Mouse (Mus musculus) NIH3T3 (cell line): ENCODE data around the gene Ccdc54.

Source experiments
- DNase-seq: peaks from one replicate; pipeline ENCODE4 v3.0.0-alpha.2; 2012; ENCODE audit warnings: low read depth

The Ccdc54 gene

DNA sequence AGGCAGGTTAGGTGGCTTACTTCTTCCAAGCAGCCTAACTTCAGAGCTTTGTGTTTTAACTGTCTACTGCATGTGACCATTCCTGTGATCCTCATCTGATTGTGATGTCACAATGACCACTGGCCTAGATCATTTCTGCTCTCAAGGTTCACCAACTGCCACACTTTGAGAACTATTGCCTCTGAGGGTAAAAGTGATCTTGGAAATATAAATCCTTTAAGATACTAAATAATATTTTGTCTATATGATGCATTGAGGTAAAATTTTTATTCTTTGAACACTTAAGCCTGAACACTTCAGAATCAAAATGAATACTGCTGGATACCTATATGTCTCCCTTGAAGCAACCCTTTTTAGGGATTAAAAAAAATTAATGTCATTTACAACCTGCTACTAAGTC lies at the start of gene Ccdc54:
Gene Ccdc54, minus strand, starts transcription at position 101 of the 400 bp plus-strand sequence.
- no peak for DNase-seq

DNA sequence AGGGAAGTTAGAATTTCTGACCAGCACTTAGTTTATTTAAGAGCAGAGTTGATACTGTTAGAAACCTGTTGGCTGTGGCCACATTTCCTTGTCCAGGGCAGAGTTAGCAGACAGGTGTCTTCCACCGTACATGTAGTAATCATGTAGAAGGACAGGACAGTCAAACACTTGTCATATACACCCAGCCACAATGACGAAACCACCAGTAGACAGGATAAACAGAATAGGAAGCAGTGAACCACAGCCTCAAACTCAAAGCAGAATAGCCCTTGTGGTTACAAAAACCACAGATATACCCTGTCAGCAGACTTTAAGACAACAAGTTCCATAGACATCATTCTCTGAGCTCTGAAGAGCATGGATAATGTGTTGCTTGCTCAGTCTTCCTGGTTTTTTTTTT lies 41.6 kb upstream of the Ccdc54 start:
- DNase-seq, result no peak

GRCm38 (mm10) chr16:50615569-50615968 lies 24.6 kb upstream of the Ccdc54 start:
- no peak for DNase-seq

GRCm38 (mm10) chr16:50612944-50613343 lies 22.0 kb upstream of the Ccdc54 start:
- DNase-seq, result no peak

- DNase-seq, result peak; percentile 47
Measured at GRCm38 (mm10) chr16:50610580-50610979, 19.6 kb upstream of the Ccdc54 start.

- DNase-seq, result no peak
Measured at GRCm38 (mm10) chr16:50607776-50608562, 17.0 kb upstream of the Ccdc54 start.

DNA sequence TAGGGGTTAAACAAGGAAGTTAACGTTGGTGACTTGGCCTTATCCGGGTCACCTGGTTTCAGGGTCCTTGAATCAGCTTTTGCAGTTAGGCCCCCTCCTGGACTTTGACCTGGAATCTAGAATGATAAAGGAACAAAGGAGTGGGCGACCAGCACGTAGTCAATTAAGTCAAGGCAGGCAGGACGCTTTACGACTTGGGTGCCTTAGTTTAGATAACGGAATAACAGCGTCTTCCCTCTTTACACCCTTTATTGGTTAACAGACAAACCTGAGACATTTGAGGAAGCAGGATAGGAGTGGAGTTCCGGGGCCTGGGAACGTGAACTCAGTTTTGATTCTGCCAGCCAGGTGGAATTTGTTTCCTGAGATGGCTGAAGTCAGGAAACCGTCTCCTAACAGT lies 13.9 kb upstream of the Ccdc54 start:
- no peak for DNase-seq

DNA sequence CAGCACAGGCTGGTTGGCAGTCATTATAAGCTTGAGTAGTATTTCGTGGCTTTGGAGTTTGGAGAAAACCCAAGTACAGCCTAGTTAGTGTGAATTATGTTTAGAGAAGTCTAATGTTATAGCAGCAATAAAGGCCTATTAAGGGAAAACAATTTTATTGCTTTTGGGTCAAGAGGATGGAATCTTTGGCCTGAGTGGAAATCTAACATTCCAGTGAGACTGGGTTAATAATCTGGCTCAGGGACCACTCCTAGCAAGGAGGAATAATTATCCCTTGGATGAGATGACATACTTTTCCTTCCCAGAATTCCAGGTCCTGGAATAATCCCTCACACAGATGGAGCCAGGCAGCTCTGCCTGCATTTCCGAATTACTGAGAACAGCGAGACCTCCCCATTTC lies 11.0 kb upstream of the Ccdc54 start:
- no peak for DNase-seq

DNA sequence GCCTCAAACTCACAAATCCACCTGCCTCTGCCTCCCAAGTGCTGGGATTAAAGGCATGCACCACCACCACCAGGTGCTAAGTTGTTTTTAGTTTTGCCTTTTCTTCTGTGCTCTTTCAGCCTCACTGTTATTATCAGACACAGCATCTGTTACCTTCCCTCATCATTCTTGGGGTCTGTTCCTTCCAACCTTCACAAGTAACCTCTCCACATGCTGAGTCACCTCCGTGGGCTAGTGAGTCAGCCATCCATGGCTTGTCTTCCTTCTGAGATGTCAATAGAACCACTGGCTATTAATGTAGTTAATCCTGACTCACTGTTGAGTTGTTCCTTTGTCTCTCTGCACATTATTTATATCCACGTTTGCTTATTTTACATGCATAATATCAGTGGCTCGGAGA lies 9.7 kb upstream of the Ccdc54 start:
- peak; percentile 49 for DNase-seq

DNA sequence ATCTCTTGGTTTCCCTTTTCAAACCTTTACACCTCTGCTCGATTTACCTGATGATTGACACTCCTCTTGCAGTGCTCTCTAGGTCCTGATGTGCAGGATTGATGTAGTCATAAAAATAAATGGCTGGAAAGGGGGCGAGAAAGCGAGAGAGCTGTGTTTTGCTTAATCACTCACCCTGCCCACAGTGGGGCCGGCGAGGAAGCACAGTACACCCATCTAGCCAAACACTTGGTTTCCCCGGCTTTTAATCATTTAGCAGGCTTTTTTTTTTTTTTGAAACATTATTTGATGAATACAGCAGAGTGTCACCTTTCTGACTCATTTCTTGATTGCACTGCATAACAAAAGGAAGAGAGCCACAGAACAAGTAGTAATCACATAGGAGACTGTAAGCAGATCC lies 5.7 kb upstream of the Ccdc54 start:
- DNase-seq, result no peak

DNA sequence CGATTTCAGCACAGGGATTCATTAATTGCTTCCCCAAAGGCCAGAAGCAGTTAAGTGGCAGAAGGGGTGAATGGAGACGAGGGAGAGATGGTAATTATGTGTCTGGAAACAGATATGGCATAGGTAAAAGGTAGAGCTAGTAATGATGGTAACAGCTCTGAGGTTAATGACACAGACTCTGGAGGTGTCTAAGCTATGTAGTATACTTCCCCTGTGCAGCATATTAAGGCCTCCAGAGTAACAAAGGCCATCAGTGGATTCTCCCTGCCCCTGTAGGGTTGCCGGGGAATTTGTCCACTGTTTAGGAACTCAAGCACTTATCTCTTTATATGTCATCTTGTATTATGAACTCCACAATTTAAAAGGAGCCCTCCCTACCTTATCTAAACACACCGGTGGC lies 5.2 kb upstream of the Ccdc54 start:
- DNase-seq, result no peak

DNA sequence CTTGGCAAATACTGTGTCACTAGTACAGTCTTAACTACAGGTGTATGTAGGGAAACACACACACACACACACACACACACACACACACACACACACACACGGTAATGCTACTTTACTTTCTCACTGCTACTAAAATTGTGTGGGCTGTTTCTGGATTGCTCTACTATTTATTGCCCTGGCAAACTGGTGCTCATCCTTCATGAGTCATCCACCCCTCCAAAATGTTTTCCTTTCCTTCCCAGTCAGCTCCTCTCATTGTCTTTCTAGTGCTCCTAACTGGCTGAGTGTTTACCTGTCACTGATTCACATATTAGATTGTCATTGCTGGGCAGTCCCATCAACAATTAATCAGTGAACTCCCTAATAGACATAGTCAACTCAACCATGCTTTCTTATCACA lies 3.9 kb upstream of the Ccdc54 start:
- no peak for DNase-seq

DNA sequence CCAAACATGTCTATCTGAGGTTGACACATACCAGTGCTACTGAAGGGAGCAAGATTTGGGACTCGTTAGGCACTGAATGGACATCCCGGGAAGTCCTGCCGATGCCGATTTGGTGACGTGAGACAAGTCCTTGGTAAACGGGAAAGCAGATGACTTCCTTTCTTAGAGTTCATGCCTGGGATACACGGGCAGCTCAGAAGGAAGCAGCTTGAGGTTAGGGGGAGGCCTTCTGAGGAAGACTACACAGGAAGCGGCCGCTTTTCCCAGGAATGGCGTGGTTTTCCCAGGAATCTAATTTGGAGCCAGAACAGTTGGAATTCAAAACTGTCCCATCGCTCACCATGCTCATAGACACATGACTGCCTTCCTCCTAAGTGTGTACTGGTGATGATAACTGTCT lies 2.4 kb upstream of the Ccdc54 start:
- no peak for DNase-seq

GRCm38 (mm10) chr16:50589574-50590151 lies 1.3 kb downstream of the Ccdc54 start:
- no peak for DNase-seq

DNA sequence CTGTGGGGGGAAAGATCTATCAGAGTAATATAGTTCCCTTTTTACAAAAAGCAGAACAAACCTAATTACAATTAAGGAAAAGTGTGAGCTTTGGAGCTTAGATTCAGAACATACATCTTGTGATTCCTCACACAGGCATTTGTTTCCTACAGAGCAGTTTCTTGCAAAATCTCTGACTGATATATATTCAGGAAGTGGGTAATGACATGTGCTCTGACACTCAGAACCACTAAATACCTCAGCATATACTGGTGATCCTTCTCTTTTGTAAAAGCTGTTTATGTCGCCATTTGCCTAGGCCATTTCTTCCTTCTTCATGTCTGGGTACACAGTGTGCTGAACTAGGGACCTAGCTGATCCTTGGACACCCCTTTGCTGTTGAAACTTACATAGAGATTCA lies 2.8 kb downstream of the Ccdc54 start:
- DNase-seq, result no peak

DNA sequence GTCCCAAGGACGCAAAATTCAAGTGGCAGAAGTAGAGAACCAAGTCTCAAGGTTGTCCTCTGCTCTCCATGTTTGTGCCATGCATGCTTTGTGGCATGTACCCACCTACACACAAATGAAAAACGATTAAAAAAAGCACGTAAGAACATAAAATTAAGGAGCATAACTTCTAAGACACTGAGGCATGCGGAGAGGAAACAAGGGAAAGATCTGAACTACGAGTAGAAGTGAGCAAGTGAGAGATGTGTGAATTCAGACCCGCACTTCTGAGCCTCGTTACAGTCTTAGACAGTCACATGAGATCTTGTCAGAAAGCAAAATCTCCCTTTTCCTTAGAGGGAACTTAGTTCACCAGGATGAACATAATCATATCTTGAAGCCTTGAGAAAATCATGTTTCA lies 3.8 kb downstream of the Ccdc54 start:
- DNase-seq, result no peak

DNA sequence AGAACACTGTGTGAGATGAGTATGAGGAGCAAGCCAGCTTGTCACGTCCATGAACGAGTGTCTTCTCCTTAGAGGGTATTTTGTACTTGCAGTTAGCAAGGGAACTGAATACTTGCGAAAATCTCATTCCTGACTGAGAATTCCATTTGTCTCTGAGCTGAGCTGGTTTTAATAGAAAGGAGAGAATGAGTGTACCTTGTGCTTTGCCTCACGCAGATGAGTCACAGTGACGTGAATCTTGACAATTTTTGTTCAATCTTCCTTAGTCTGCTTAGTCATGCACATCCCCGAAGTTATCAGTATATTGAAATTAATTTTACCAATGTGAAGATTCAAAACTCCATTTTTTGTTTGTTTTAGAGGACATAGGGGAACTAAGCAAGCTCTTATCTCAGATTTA lies 12.6 kb downstream of the Ccdc54 start:
- DNase-seq, result peak; percentile 68

- no peak for DNase-seq
Measured at GRCm38 (mm10) chr16:50572557-50572956, 18.4 kb downstream of the Ccdc54 start.

DNA sequence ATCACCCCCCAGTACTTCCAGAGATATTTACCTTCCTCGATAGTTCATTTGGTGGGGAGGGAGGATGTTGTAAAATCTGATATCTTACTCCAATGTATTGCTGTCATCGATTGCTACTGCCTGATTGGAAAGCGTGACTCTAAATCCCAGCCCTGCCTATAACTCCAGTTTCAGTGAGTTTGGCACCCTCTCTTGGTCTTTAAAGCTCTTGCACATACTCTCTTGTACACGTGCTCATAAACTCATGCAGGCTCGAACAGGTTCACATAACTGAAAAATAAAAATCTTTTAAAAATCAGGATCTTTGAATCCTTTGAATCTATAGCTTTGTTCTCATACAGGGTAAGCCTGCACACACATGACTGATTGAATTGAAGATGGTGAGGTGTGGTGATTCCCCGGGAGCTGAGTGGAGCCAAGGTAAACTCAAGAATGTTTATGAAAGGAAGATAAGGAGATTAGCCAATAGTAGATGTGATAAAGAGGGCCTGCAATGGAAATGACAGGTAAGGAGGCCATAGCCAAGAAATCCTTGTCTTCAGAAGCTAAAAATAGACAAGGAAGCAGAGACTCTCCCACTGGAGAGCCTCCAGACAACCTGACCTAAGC lies 31.7 kb downstream of the Ccdc54 start:
- peak; percentile 37 for DNase-seq

GRCm38 (mm10) chr16:50553828-50554227 lies 37.1 kb downstream of the Ccdc54 start:
- DNase-seq, result no peak

DNA sequence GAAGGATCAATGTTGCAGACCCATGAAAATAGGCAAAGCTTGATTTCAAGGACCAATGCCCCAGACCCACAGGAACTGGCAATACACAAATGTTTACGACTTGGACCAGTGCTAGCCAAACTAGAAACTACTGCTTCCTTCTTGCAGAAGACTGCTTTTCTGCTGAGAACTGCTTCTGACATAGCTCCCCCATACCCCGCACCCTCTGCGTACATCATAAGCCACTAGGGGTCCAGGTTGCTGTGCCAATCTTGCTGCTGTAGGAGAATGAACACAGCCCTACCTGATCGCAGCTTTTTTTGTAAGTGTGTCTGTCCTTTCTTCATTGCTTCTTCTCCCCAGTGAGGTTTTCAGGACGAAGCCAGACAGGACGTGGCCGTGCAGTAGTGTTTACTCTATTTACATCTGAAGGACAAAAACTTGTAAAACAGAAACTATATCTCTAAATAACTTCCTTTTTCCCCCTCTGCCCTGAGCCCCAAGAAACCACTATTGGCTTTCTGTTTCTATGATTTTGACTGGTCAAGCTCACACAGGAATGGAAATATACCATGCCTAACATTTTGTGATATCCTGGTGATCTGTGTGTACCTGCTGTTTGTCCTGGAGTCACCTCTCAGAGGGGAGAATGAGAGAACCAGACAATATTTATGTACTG lies 39.0 kb downstream of the Ccdc54 start:
- no peak for DNase-seq

DNA sequence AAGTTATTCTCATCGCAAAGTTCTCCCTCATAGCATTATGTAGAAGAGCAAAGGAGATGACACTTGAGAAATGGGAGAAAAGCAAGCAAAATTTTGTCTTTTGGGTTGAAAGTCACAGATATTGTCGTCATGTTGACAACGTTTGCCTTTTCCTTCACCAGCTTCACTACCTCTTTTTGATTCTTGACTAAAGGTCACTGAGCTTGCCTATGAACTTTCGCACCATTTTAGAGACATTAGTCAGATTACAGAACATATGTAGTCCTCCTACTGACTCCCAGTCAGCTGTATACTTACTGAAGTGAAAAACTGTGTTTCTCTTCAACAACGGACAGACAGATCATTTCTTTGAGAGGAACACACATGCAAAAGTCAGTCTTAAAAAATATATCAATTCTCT lies 40.0 kb downstream of the Ccdc54 start:
- no peak for DNase-seq
